Mouse (Mus musculus) urinary bladder, postnatal 25 days (tissue): ENCODE measurements around the gene Lonrf2.

ENCODE experiments used
- DNase-seq: peaks from one replicate; pipeline ENCODE4 v3.0.0; 2022; ENCODE audit warnings: low spot score

Gene Lonrf2

GRCm38 (mm10) chr1:38836477-38836872 is at the start of gene Lonrf2:
TSS of gene Lonrf2 (minus strand) at chr1:38836711.
- DNase-seq = peak; percentile 5

DNA sequence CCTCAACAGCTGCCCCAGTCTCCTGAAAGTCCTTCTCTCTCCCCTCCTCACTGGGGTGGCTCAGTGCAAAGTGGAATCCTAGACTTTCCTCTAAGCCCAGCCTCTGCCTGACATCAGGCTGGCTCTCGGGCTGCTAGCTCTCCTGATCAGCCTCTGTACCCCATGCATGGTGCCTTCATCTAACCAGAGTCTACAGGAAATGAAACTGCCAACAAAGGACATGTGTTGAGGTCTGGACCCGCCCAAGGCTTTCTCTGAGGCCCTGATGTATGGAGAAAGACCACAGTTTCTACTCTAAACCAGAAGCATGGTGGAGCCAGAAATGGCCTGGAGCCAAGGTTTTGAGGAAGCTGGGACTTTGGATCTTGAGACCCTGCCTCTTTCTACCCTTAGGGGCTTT is 49.4 kb upstream of the Lonrf2 start:
- no peak for DNase-seq

DNA sequence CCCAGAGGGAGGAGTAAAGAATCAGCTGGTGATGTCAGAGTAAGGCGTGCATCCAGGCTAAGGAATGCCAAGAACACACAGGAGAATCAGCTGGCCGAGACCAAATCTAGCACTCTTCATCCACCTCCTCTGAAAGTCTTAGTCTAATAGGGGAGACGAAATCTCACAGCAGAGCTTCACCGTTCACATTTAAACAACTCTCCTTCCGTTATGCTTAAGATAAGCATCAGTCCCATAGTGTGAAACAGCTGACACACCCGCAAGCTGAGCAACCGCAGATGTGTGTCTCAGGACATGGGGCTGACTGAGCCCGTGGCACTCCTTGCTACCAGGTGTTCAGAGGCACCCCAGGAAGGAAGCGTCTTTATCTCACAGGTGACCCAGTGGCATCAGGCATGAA is 47.3 kb upstream of the Lonrf2 start:
- no peak for DNase-seq

- no peak for DNase-seq
Measured at GRCm38 (mm10) chr1:38882746-38883145, 46.2 kb upstream of the Lonrf2 start.

- DNase-seq = no peak
Measured at GRCm38 (mm10) chr1:38881366-38881765, 44.9 kb upstream of the Lonrf2 start.

DNA sequence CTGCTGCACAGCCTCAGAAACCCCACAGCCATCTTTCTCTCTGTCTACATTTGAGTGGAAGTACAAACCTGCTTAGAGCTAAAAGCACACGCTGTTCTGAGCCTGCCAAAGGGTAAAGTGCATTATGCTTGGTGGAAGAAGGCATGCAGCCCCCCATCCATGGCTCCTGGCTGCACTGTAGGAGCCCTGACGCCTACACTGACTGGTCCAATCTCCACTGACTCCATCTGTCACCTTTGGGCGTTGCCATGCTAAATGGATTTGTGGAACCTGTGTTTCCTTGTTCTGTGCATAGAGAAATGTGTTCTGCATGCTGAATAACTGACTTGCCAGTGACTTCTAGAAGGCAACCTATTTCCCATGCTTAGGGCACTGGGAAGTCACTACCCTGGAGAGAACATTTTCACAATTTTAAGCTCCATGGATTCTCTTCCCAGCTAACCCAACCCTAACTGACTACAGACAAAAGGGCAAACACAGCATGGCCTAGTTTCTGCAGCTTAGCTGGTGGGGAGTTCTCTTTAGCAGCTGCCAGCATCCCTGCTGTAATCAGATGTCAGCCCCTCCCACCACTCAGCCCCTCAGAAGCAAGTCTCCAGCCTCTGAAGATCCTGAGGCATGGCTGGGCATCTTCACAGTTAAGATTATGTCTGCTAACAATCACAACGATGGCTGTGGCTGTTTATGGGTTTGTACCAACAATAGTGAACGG is 40.3 kb upstream of the Lonrf2 start:
- DNase-seq = no peak

DNA sequence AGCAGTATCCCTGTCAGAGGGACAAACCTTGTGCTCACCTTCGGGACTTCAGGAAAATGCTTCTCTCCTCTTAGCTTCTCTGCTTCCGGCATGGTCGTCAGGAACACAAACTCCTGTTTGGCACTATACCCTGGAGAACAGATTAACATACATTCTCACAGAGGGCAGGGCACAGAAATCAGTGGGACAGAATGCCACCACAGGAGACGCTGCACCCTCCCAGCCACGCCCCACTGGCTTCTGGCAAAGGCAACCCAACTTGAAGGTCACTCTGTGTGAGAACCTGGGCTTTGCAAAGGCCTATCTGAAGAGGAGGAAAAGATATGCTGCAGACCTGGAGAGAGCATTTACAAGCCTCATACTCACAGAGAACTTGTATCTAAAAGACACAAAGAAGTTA is 37.4 kb upstream of the Lonrf2 start:
- DNase-seq = no peak

- DNase-seq = no peak
Measured at GRCm38 (mm10) chr1:38871834-38872233, 35.3 kb upstream of the Lonrf2 start.

DNA sequence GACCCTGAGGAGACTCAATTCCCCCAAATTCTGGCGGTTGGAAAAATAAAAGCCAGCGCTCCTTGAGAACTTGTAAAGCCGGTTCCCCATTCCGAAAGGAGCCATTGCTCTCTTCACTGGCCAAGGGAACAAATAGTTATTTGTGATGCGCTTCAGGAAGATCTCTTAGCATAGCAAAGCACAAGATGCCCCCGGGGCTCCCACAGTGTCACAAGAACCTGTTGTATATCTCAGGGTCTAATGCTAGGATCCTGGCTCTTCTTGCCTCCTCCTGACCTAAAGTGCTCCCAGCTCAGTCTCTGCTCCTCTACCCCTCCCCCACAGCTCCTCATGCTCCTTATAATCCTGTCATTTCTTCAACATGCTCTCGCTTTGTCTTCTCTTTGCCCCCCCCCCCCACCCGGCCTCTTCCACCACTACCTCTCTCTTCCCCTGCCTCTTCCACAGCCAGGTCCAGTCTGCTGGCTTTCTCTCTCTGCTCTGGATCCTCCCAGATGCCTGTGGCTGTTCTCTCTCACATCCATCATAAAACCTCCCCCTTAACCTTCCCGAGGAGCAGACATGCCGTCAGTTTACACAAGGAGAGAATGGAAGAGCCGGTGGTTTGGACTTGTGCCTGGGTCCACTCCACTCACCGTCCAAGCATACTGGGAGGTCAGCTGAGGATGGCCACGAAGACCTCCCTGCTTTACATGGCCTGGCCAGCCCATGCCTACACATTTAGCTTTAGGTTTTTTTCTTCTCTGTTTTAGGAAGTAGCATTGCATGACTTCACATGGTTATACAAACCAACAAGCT is 33.1 kb upstream of the Lonrf2 start:
- no peak for DNase-seq

DNA sequence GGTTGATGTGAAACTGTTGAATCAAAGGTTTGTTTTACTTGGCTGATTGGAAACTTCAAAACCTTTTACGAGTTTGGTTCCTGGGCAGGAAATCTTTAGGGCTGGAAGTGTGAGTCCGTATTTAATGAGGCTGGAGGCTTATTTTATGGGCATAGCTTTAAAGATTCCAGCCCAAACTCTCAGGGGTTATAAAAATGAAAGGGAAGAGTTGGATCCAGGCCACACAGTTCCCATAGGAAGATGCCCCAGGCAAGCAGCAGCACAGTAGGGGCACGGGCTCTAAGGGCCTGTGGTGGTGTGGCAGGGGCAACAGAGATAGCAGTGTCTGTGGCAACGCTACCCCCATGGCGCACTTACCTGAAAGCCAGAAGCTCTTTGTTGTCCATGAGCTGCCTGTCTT is 29.7 kb upstream of the Lonrf2 start:
- no peak for DNase-seq

DNA sequence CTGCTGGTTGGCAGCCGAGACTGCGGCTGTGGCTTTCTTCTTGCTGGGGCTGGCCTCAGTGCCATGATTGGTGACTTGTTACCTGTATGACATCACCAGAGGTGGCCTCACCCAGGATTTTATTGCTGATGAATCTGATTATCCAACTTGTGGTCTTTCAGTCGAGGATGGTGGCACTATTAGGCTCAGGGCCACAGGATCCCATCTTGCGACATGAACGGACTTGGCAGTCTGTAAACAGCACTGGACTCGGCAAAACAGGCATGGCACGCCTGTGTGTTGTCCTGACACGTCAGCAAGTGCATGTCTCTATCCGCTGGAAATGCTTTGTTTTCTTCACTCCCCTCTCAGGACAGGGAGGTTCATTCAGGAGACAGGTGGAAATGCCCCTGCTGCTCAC is 27.8 kb upstream of the Lonrf2 start:
- peak; percentile 33 for DNase-seq

- DNase-seq = peak; percentile 15
Measured at GRCm38 (mm10) chr1:38862213-38862612, 25.7 kb upstream of the Lonrf2 start.

GRCm38 (mm10) chr1:38860867-38861524 is 24.5 kb upstream of the Lonrf2 start:
- no peak for DNase-seq

- DNase-seq = no peak
Measured at GRCm38 (mm10) chr1:38860207-38860606, 23.7 kb upstream of the Lonrf2 start.

- peak; percentile 46 for DNase-seq
Measured at GRCm38 (mm10) chr1:38856196-38856595, 19.7 kb upstream of the Lonrf2 start.

GRCm38 (mm10) chr1:38852250-38852649 is 15.7 kb upstream of the Lonrf2 start:
- DNase-seq = no peak

GRCm38 (mm10) chr1:38850650-38851049 is 14.1 kb upstream of the Lonrf2 start:
- DNase-seq = no peak

- DNase-seq = no peak
Measured at GRCm38 (mm10) chr1:38848451-38849289, 12.2 kb upstream of the Lonrf2 start.

DNA sequence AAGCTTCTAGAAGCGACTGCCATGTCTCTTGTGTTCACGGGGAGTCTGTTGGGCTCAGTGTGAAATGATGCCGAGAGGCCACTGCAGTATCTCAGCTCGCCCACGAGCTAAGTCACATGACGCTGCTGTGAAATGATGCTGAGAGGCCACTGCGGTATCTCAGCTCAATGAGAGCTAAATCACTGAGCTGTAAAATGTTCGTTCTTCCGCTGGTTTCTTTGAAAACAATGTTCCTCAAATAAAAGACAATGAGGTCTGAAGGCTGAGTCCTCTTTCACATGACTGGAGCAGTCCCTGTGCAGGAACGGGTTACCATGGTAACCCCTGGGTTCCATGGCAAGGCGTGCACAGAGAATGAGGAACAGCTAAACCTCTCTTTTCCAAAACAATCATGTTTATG is 11.5 kb upstream of the Lonrf2 start:
- DNase-seq = no peak

GRCm38 (mm10) chr1:38843275-38843674 is 6.8 kb upstream of the Lonrf2 start:
- DNase-seq = no peak

DNA sequence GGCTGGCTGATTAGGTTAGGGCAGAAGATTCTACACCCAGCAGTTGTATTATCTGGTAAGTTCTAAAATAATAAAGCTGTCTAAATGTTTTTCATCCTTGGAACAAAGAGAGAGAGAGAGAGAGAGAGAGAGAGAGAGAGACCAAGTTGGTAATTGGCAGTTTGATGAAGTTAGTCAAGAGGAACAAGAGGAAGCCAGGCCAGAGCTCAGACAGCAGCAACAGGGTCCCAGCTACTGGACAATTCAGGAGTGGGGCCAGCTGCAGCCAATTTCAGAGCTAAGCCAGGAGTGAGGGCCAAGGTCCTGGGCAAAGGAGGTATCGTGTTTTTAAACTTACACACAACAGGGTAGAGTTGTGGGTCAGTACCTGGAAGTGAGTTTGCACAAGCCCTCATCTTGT is 6.3 kb upstream of the Lonrf2 start:
- no peak for DNase-seq

- DNase-seq = no peak
Measured at GRCm38 (mm10) chr1:38839944-38840343, 3.4 kb upstream of the Lonrf2 start.
